Mouse (Mus musculus): Measurements from ENCODE around the gene Cox8c.

DNA sequence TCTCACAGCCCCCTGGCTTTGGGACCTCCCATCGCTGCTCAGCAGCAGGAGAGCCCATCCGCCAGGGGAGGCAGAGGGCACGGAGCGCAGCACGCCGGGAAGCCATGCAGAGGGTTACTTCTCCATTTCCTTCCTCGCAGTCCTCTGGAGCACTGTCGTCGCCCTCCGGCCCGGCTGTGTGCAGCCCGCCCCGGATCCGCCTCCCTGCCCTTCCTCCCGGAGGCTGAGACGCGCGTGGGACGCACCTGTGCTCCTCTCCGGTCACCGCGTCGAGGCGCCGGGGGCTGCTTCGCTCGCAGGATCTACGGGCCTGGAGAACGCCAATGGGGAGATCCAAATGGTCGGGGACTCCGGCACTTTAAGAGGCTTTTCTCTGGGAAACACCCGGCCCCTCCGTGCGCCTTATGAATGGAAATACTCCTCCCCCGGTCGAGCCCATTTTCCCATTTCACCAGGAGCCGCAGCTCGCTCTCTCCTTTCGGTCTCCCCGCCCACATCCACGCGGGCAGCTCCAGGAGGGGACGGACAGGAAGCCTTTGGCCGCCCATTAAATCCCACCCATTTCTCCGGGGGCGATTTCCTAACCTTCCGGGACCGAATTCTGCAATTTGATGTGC lies 49.8 kb downstream of the Cox8c start, which contains the start of gene Unc79:
- TF ChIP-seq CTCF (conservative IDR thresholded peaks at IDR 0.05; ENCODE audit: insufficient read depth, insufficient read length, low read depth, low read length) (no peak), POLR2A (IDR thresholded peaks at IDR 0.05; ENCODE audit: low read depth, low read length) (no peak)

All from kidney, adult 2 months (tissue).